Mouse (Mus musculus): ENCODE data around the gene B4galt3. TPM values are rescaled to one million over a fixed set of nuclear protein-coding genes. Genes with fewer than 3 reads are reported as not detected.
A peak's percentile ranks its signal among the peaks of the same experiment; 100 is the strongest.

Gene B4galt3
- polyA plus RNA-seq, 1 experiment from 2014 or later, result 95.6 TPM

GRCm38 (mm10) chr1:171256937-171257548 is 13.1 kb upstream of the B4galt3 start:
- Histone ChIP-seq H3K9ac (no peak overlapping the region), H3K4me1 (peaks cover 3% of the 10 kb centered on the region), H3K27me3 (replicated peaks) (no peaks in the 10 kb centered on the region), H3K9me3 (no peaks in the 10 kb centered on the region), H3K4me3 (no peak overlapping the region), H3K27ac (no peak overlapping the region), H3K36me3 (peaks cover 4% of the 10 kb centered on the region; the same call in 1 of the 2 replicates), H3K4me2 (replicated peaks) (no peak overlapping the region)
- ATAC-seq (ENCODE audit: low FRiP score, low read depth), result 0 out of 2 replicates have a peak, but pooled peaks have one; percentile 39
- 69% methylated on average over 15 of the region's 15 CpGs for WGBS

DNA sequence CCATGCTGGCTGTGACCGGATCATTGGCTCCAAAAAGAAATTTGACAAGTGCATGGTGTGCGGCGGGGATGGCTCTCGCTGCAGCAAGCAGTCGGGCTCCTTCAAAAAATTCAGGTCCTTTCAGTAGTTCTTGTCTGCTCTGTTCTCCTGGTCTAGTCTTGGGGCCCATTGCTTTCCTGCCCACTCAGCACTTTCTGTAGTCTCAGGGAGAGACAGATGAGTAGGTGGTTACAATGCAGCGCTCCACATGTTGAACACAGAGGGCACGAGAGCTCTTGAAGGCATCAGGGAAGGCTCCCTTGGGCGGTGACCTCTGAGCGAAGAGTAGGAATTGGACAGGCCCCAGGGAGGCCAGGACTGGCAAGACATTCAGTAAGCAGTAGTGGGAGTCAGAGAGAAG is 12.3 kb upstream of the B4galt3 start:
- 87% methylated on average over 9 of the region's 9 CpGs for WGBS
- no peak for ATAC-seq (ENCODE audit: low FRiP score, low read depth)
- Histone ChIP-seq H3K4me2 (replicated peaks) (no peak overlapping the region), H3K27me3 (replicated peaks) (no peaks in the 10 kb centered on the region), H3K4me1 (no peaks in the 10 kb centered on the region), H3K9me3 (no peaks in the 10 kb centered on the region), H3K9ac (no peak overlapping the region), H3K27ac (no peak overlapping the region), H3K4me3 (no peak overlapping the region), H3K36me3 (peaks cover 4% of the 10 kb centered on the region; the same call in 1 of the 2 replicates)

DNA sequence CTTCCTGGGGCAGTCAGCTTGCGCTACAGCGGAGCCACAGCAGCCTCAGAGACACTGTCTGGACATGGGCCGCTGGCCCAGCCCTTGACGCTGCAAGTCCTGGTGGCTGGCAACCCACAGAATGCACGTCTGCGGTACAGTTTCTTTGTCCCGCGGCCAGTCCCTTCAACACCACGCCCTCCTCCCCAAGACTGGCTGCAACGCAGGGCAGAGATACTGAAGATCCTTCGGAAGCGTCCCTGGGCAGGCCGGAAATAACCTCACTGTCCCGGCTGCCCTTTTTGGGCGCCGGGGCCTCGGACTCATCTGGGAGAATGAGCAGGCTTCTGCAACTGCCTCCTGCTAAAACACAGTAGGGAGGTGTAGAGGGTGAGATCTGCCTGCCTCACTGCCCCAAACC is 11.2 kb upstream of the B4galt3 start:
- no peak for ATAC-seq (ENCODE audit: low FRiP score, low read depth)
- H3K27me3 ChIP-seq (replicated peaks), result no peaks in the 10 kb centered on the region
- 80% methylated on average over 17 of the region's 17 CpGs for WGBS

GRCm38 (mm10) chr1:171260316-171260715 is 9.8 kb upstream of the B4galt3 start:
- Histone ChIP-seq H3K4me1 (no peaks in the 10 kb centered on the region), H3K4me2 (replicated peaks) (no peak overlapping the region)
- no peak for ATAC-seq (ENCODE audit: low FRiP score, low read depth)

More for the DNA sequence above, 11.2 kb upstream of the B4galt3 start:
- no peak overlapping the region for H3K27ac ChIP-seq
- H3K9me3 ChIP-seq, result no peaks in the 10 kb centered on the region
- H3K4me1 ChIP-seq, result no peaks in the 10 kb centered on the region
- peaks cover 4% of the 10 kb centered on the region; the same call in 1 of the 2 replicates for H3K36me3 ChIP-seq
- no peak overlapping the region for H3K4me3 ChIP-seq
- no peak overlapping the region for H3K9ac ChIP-seq
- no peak overlapping the region for H3K4me2 ChIP-seq (replicated peaks)

GRCm38 (mm10) chr1:171262594-171263130 is 7.5 kb upstream of the B4galt3 start:
- no peaks in the 10 kb centered on the region for H3K4me1 ChIP-seq
- WGBS, result 13% methylated on average over 8 of the region's 8 CpGs
- H3K27ac ChIP-seq, result no peak overlapping the region
- peaks cover 4% of the 10 kb centered on the region; the same call in 1 of the 2 replicates for H3K36me3 ChIP-seq
- H3K4me2 ChIP-seq (replicated peaks), result peak overlapping the region; percentile 54
- no peak overlapping the region; the same call in 1 of the 2 replicates for H3K4me3 ChIP-seq
- H3K27me3 ChIP-seq (replicated peaks), result no peaks in the 10 kb centered on the region
- H3K9ac ChIP-seq, result peak overlapping the region; percentile 13; the same call in 1 of the 2 replicates
- H3K9me3 ChIP-seq, result no peaks in the 10 kb centered on the region
- ATAC-seq (ENCODE audit: low FRiP score, low read depth), result peak; percentile 67

More at GRCm38 (mm10) chr1:171260316-171260715, 9.8 kb upstream of the B4galt3 start:
- Histone ChIP-seq H3K36me3 (peaks cover 4% of the 10 kb centered on the region; the same call in 1 of the 2 replicates), H3K9me3 (no peaks in the 10 kb centered on the region), H3K27me3 (replicated peaks) (no peaks in the 10 kb centered on the region), H3K4me3 (no peak overlapping the region), H3K9ac (no peak overlapping the region), H3K27ac (no peak overlapping the region)
- 76% methylated on average over 3 of the region's 3 CpGs for WGBS

DNA sequence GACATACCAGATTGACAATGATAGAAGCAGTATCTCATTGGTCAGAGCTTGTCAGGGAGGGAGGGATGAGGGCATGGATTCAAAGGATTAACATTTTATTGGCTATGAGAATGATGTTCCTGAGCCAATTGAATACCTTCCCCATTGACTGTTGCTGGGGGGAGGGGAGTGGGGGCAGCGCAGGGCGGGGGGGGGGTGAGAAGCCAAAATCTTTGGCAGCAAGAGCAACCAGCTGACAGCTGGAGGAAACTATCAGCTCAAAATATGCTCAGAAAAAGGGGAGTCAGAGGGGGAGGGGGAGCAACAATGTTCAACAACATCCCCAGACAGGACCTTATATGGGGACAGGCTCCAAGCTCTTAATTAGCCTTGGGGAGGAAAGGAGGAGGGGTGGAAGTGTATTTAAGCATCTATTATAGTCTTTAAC is 6.9 kb upstream of the B4galt3 start:
- Histone ChIP-seq H3K4me2 (replicated peaks) (peak overlapping the region; percentile 54), H3K27me3 (replicated peaks) (no peaks in the 10 kb centered on the region), H3K9me3 (no peaks in the 10 kb centered on the region), H3K4me1 (no peaks in the 10 kb centered on the region), H3K36me3 (peaks cover 4% of the 10 kb centered on the region; the same call in 1 of the 2 replicates), H3K27ac (no peak overlapping the region), H3K4me3 (no peak overlapping the region; the same call in 1 of the 2 replicates), H3K9ac (no peak overlapping the region; the same call in 1 of the 2 replicates)
- peak; percentile 84 for ATAC-seq (ENCODE audit: low FRiP score, low read depth)
- WGBS, result 0% methylated on average over 1 of the region's 2 CpGs

GRCm38 (mm10) chr1:171263666-171264461 is 6.3 kb upstream of the B4galt3 start:
- ATAC-seq (ENCODE audit: low FRiP score, low read depth), result no peak
- H3K4me3 ChIP-seq, result no peak overlapping the region
- H3K4me1 ChIP-seq, result no peaks in the 10 kb centered on the region
- H3K36me3 ChIP-seq, result peaks cover under 1% of the 10 kb centered on the region; the same call in 1 of the 2 replicates
- no peak overlapping the region for H3K27ac ChIP-seq
- no peaks in the 10 kb centered on the region for H3K27me3 ChIP-seq (replicated peaks)
- H3K4me2 ChIP-seq (replicated peaks), result peak overlapping the region; percentile 54
- H3K9me3 ChIP-seq, result no peaks in the 10 kb centered on the region
- no peak overlapping the region for H3K9ac ChIP-seq
- 87% methylated on average over 3 of the region's 3 CpGs for WGBS

DNA sequence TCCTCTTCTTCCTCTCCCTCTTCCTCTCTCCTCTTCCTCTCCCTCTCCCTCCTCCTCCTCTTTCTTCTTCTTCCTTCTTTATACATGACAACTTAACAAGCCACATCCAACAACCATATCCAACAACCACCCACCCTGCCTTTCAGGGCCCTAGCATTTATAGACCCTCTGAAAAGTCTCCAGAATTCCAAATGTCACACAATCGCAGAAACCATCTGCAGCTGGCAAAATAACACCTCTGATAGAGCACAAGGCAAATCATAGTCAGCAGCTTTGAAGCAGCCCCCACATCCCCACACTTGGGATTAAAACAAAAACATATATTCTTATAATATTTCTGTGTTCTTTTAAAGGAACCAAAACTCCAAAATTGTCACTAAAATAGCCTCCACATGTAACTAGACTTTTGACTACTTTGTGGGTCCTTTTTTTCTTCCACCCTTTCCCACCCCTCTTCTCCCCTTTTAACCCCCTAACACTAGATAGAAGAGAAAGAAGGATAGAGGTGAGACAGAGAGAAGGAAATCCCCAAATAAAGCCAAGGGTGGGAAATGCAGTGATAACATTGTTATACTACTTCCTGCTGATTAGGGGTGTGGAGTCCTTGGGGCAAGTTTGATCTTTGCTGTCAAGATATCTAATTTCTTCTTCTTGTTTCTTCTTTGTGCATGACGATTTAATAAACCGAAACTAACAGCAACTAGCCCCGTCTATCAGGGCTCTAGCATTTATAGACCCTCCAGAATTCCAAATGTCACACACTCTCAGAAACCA is 4.0 kb upstream of the B4galt3 start:
- WGBS, result 87% methylated on average over 4 of the region's 4 CpGs
- no peaks in the 10 kb centered on the region for H3K27me3 ChIP-seq (replicated peaks)

GRCm38 (mm10) chr1:171268341-171268740 is 1.8 kb upstream of the B4galt3 start:
- H3K36me3 ChIP-seq, result peaks cover 15% of the 10 kb centered on the region
- 56% methylated on average over 1 of the region's 1 CpGs for WGBS

More for the DNA sequence above, 4.0 kb upstream of the B4galt3 start:
- Histone ChIP-seq H3K4me1 (peaks cover 5% of the 10 kb centered on the region), H3K9me3 (no peaks in the 10 kb centered on the region), H3K27ac (no peak overlapping the region), H3K4me3 (no peak overlapping the region), H3K36me3 (no peaks in the 10 kb centered on the region), H3K4me2 (replicated peaks) (no peak overlapping the region), H3K9ac (no peak overlapping the region)
- no peak for ATAC-seq (ENCODE audit: low FRiP score, low read depth)

GRCm38 (mm10) chr1:171270573-171270900 is 409 bp downstream of the B4galt3 start:
- H3K27me3 ChIP-seq (replicated peaks), result no peaks in the 10 kb centered on the region
- 1% methylated on average over 19 of the region's 19 CpGs for WGBS
- H3K27ac ChIP-seq, result no peak overlapping the region
- H3K36me3 ChIP-seq, result peaks cover 37% of the 10 kb centered on the region
- peaks cover 12% of the 10 kb centered on the region for H3K4me1 ChIP-seq
- H3K4me3 ChIP-seq, result peak overlapping the region; percentile 68
- no peaks in the 10 kb centered on the region for H3K9me3 ChIP-seq
- peak overlapping the region; percentile 68 for H3K9ac ChIP-seq
- ATAC-seq (ENCODE audit: low FRiP score, low read depth), result peak; percentile 76
- H3K4me2 ChIP-seq (replicated peaks), result peak overlapping the region; percentile 84

More at GRCm38 (mm10) chr1:171268341-171268740, 1.8 kb upstream of the B4galt3 start:
- Histone ChIP-seq H3K4me1 (peaks cover 12% of the 10 kb centered on the region), H3K4me3 (no peak overlapping the region), H3K9me3 (no peaks in the 10 kb centered on the region), H3K27me3 (replicated peaks) (no peaks in the 10 kb centered on the region), H3K27ac (no peak overlapping the region), H3K4me2 (replicated peaks) (no peak overlapping the region), H3K9ac (no peak overlapping the region)
- no peak for ATAC-seq (ENCODE audit: low FRiP score, low read depth)

GRCm38 (mm10) chr1:171271196-171271595 is 1.1 kb downstream of the B4galt3 start:
- H3K9me3 ChIP-seq, result no peaks in the 10 kb centered on the region
- H3K27me3 ChIP-seq (replicated peaks), result no peaks in the 10 kb centered on the region
- H3K4me3 ChIP-seq, result peak overlapping the region; percentile 68
- H3K36me3 ChIP-seq, result peaks cover 44% of the 10 kb centered on the region
- peak overlapping the region; percentile 68; the same call in 1 of the 2 replicates for H3K9ac ChIP-seq
- H3K4me1 ChIP-seq, result peaks cover 12% of the 10 kb centered on the region
- ATAC-seq (ENCODE audit: low FRiP score, low read depth), result no peak
- 60% methylated on average over 9 of the region's 9 CpGs for WGBS
- no peak overlapping the region for H3K27ac ChIP-seq
- peak overlapping the region; percentile 84 for H3K4me2 ChIP-seq (replicated peaks)

All from neural tube, embryonic 12.5 days (tissue).